Mouse (Mus musculus): ENCODE results near the gene Syne2. TPM values are rescaled to one million over a fixed set of nuclear protein-coding genes. Genes with fewer than 3 reads are reported as not detected.

The Syne2 gene
- total and polyA plus RNA-seq, 3 experiments: 3.9 to 7.5 (median 4.9) TPM

- no peaks in the 10 kb centered on the region for H3K79me2 ChIP-seq (replicated peaks; ENCODE audit: control insufficient read depth, extremely low read depth, insufficient read depth, poor library complexity, severe bottlenecking)
- no peaks in the 10 kb centered on the region for H3K9me3 ChIP-seq (replicated peaks; ENCODE audit: low read length)
- H3K27me3 ChIP-seq (replicated peaks): no peaks in the 10 kb centered on the region
- in situ Hi-C loops (cut with MboI; ENCODE audit: low pct_ligation_motif_present, low pct_unique_long_range_greater_than_20kb, low sequenced_read_pairs) (no loop called here), dilution Hi-C loops (cut with MboI; ENCODE audit: extremely low pct_ligation_motif_present, extremely low pct_unique_long_range_greater_than_20kb, low sequenced_read_pairs) (no loop called here)
- no peak overlapping the region for H3K4me2 ChIP-seq (ENCODE audit: insufficient read depth, low read depth, poor library complexity, severe bottlenecking)
- no peak overlapping the region for H3K4me3 ChIP-seq (replicated peaks in 1 of 3; ENCODE audit: low read depth in 2 of 3, low read length in 2 of 3, poor library complexity in 1 of 3)
- no peak overlapping the region for H3K9ac ChIP-seq (ENCODE audit: insufficient read depth, low read depth)
- no peaks in the 10 kb centered on the region for H3K36me3 ChIP-seq (replicated peaks in 1 of 2; ENCODE audit: control insufficient read depth in 1 of 2, insufficient read depth in 1 of 2, low read length in 1 of 2)
- DNase-seq (ENCODE audit: extremely low read depth): no peak
- H3K27ac ChIP-seq (ENCODE audit: insufficient read depth, low read depth): no peak overlapping the region
- peaks cover 12 to 30% of the 10 kb centered on the region in 2 experiments for H3K4me1 ChIP-seq (ENCODE audit: control insufficient read depth in 1 of 2, insufficient read depth in 2 of 2)
- no peak for TF ChIP-seq SMC3 (IDR thresholded peaks at IDR 0.05; ENCODE audit: low read depth, low read length)
- no peak for TF ChIP-seq HCFC1 (IDR thresholded peaks at IDR 0.05; ENCODE audit: low read depth, low read length)
- no peak for TF ChIP-seq ZMIZ1 (IDR thresholded peaks at IDR 0.05; ENCODE audit: low read depth, low read length)
- no peak for TF ChIP-seq USF1 (IDR thresholded peaks at IDR 0.05; ENCODE audit: low read depth, low read length)
- no peak for TF ChIP-seq MAX (IDR thresholded peaks at IDR 0.05; ENCODE audit: low read length)
- TF ChIP-seq TBP (conservative IDR thresholded peaks at IDR 0.05; ENCODE audit: low read depth, low read length): no peak
- no peak for TF ChIP-seq IRF4 (IDR thresholded peaks at IDR 0.05; ENCODE audit: low read depth, low read length)
- no peak for TF ChIP-seq JUN (IDR thresholded peaks at IDR 0.05; ENCODE audit: insufficient read depth, low read depth, low read length)
- no peak for TF ChIP-seq USF2 (conservative IDR thresholded peaks at IDR 0.05; ENCODE audit: low read depth, low read length)
- TF ChIP-seq GABPA (IDR thresholded peaks at IDR 0.05; ENCODE audit: insufficient replicate concordance, low read depth, low read length): no peak
- no peak for TF ChIP-seq RCOR1 (conservative IDR thresholded peaks at IDR 0.05; ENCODE audit: low read depth, low read length)
- no peak for TF ChIP-seq NRF1 (IDR thresholded peaks at IDR 0.05; ENCODE audit: low read depth, low read length)
- TF ChIP-seq CHD2 (IDR thresholded peaks at IDR 0.05; ENCODE audit: low read length): no peak
- no peak for TF ChIP-seq KAT2A (IDR thresholded peaks at IDR 0.05; ENCODE audit: insufficient replicate concordance, low read length)
- no peak for TF ChIP-seq MYC (IDR thresholded peaks at IDR 0.05; ENCODE audit: low read depth, low read length)
- TF ChIP-seq MAZ (IDR thresholded peaks at IDR 0.05; ENCODE audit: low read depth, low read length): no peak
- no peak for TF ChIP-seq EP300 (IDR thresholded peaks at IDR 0.05; ENCODE audit: low read length)
- no peak for TF ChIP-seq TCF12 (IDR thresholded peaks at IDR 0.05; ENCODE audit: low read depth, low read length)
- no peak for TF ChIP-seq POLR2A (IDR thresholded peaks at IDR 0.05; ENCODE audit: low read depth, low read length)
Measured at GRCm38 (mm10) chr12:75837462-75837861, 19.5 kb downstream of the Syne2 start.

GRCm38 (mm10) chr12:75839083-75839736 lies 21.3 kb downstream of the Syne2 start:
- Histone ChIP-seq H3K27ac (ENCODE audit: insufficient read depth, low read depth) (no peak overlapping the region), H3K36me3 (replicated peaks in 1 of 2; ENCODE audit: control insufficient read depth in 1 of 2, insufficient read depth in 1 of 2, low read length in 1 of 2) (no peaks in the 10 kb centered on the region), H3K9ac (ENCODE audit: insufficient read depth, low read depth) (no peak overlapping the region), H3K4me1 (ENCODE audit: control insufficient read depth in 1 of 2, insufficient read depth in 2 of 2) (peaks cover 0 to 13% of the 10 kb centered on the region in 2 experiments; a peak in 2 of 4 replicates), H3K9me3 (replicated peaks; ENCODE audit: low read length) (no peaks in the 10 kb centered on the region), H3K79me2 (replicated peaks; ENCODE audit: control insufficient read depth, extremely low read depth, insufficient read depth, poor library complexity, severe bottlenecking) (no peaks in the 10 kb centered on the region), H3K27me3 (replicated peaks) (no peaks in the 10 kb centered on the region), H3K4me3 (replicated peaks in 1 of 3; ENCODE audit: low read depth in 2 of 3, low read length in 2 of 3, poor library complexity in 1 of 3) (no peak overlapping the region), H3K4me2 (ENCODE audit: insufficient read depth, low read depth, poor library complexity, severe bottlenecking) (no peak overlapping the region)
- in situ Hi-C loops (cut with MboI; ENCODE audit: low pct_ligation_motif_present, low pct_unique_long_range_greater_than_20kb, low sequenced_read_pairs) (no loop called here), dilution Hi-C loops (cut with MboI; ENCODE audit: extremely low pct_ligation_motif_present, extremely low pct_unique_long_range_greater_than_20kb, low sequenced_read_pairs) (no loop called here)
- no peak for TF ChIP-seq POLR2AphosphoS2 (IDR thresholded peaks at IDR 0.05; ENCODE audit: low read depth, low read length)
- no peak for TF ChIP-seq HCFC1 (IDR thresholded peaks at IDR 0.05; ENCODE audit: low read depth, low read length)
- TF ChIP-seq USF2 (conservative IDR thresholded peaks at IDR 0.05; ENCODE audit: low read depth, low read length): no peak
- no peak for TF ChIP-seq SMC3 (IDR thresholded peaks at IDR 0.05; ENCODE audit: low read depth, low read length)
- TF ChIP-seq TCF12 (IDR thresholded peaks at IDR 0.05; ENCODE audit: low read depth, low read length): no peak
- TF ChIP-seq CHD1 (IDR thresholded peaks at IDR 0.05; ENCODE audit: low read depth, low read length): no peak
- TF ChIP-seq RAD21 (IDR thresholded peaks at IDR 0.05; ENCODE audit: low read depth, low read length): no peak
- no peak for TF ChIP-seq ZMIZ1 (IDR thresholded peaks at IDR 0.05; ENCODE audit: low read depth, low read length)
- no peak for TF ChIP-seq UBTF (IDR thresholded peaks at IDR 0.05; ENCODE audit: low read depth, low read length)
- no peak for TF ChIP-seq JUND (conservative IDR thresholded peaks at IDR 0.05; ENCODE audit: low read depth, low read length)
- TF ChIP-seq ETS1 (conservative IDR thresholded peaks at IDR 0.05; ENCODE audit: low read depth, low read length): no peak
- no peak for TF ChIP-seq ZC3H11A (IDR thresholded peaks at IDR 0.05; ENCODE audit: low read depth, low read length)
- no peak for TF ChIP-seq JUN (IDR thresholded peaks at IDR 0.05; ENCODE audit: insufficient read depth, low read depth, low read length)
- no peak for TF ChIP-seq CTCF (conservative IDR thresholded peaks at IDR 0.05 in 1 of 2, IDR thresholded peaks at IDR 0.05 in 1 of 2; ENCODE audit: low read depth in 2 of 2, low read length in 2 of 2)
- no peak for TF ChIP-seq MXI1 (IDR thresholded peaks at IDR 0.05; ENCODE audit: low read depth, low read length)
- TF ChIP-seq POLR2A (IDR thresholded peaks at IDR 0.05; ENCODE audit: low read depth, low read length): no peak
- no peak for DNase-seq (ENCODE audit: extremely low read depth)

Measured in CH12.LX (cell line).